Mouse (Mus musculus): Measurements from ENCODE around the gene Mgl2. TPM values are rescaled to one million over a fixed set of nuclear protein-coding genes. Genes with fewer than 3 reads are reported as not detected.
A peak's percentile ranks its signal among the peaks of the same experiment; 100 is the strongest.
"Not testable (repeated sequence)": the region's sequence is repeated elsewhere in the genome, so short reads cannot be mapped to it uniquely, and the experiment has no call there.

The Mgl2 gene
- total and polyA plus RNA-seq, 2 experiments from 2014 or later = 1.1 TPM; not detected in 1

- no peak overlapping the region for H3K27ac ChIP-seq
- H3K27me3 ChIP-seq (ENCODE audit: insufficient read depth, low read length) = no peaks in the 10 kb centered on the region
- DNase-seq (ENCODE audit: low spot score) (no peak), ATAC-seq (no peak)
- H3K9ac ChIP-seq (replicated peaks; ENCODE audit: low read length) = no peak overlapping the region
- H3K4me3 ChIP-seq (ENCODE audit: low read length) = no peak overlapping the region
- no peaks in the 10 kb centered on the region for H3K4me1 ChIP-seq (ENCODE audit: insufficient read depth, low read length)
- 82% methylated on average over 2 of the region's 2 CpGs for WGBS
- no peaks in the 10 kb centered on the region for H3K36me3 ChIP-seq (ENCODE audit: insufficient read depth, low read length)
- H3K4me2 ChIP-seq (ENCODE audit: low read depth, low read length) = no peak overlapping the region
- no peaks in the 10 kb centered on the region for H3K9me3 ChIP-seq (ENCODE audit: low read length)
- no peak for TF ChIP-seq CTCF (IDR thresholded peaks at IDR 0.05; ENCODE audit: low read depth)
Observed at GRCm38 (mm10) chr11:70099809-70100208, 30.3 kb upstream of the Mgl2 start.

- ATAC-seq (no peak), DNase-seq (ENCODE audit: low spot score) (no peak)
- no peak overlapping the region for H3K4me3 ChIP-seq (ENCODE audit: low read length)
- no peak overlapping the region for H3K27ac ChIP-seq
- H3K36me3 ChIP-seq (ENCODE audit: insufficient read depth, low read length) = no peaks in the 10 kb centered on the region
- TF ChIP-seq CTCF (IDR thresholded peaks at IDR 0.05; ENCODE audit: low read depth) = no peak
- H3K27me3 ChIP-seq (ENCODE audit: insufficient read depth, low read length) = no peaks in the 10 kb centered on the region
- 82% methylated on average over 14 of the region's 14 CpGs for WGBS
- no peak overlapping the region for H3K9ac ChIP-seq (replicated peaks; ENCODE audit: low read length)
- H3K4me2 ChIP-seq (ENCODE audit: low read depth, low read length) = no peak overlapping the region
- no peaks in the 10 kb centered on the region for H3K4me1 ChIP-seq (ENCODE audit: insufficient read depth, low read length)
- no peaks in the 10 kb centered on the region for H3K9me3 ChIP-seq (ENCODE audit: low read length)
Observed at GRCm38 (mm10) chr11:70103701-70104315, 26.3 kb upstream of the Mgl2 start.

- H3K4me1 ChIP-seq (ENCODE audit: insufficient read depth, low read length) = no peaks in the 10 kb centered on the region
- no peaks in the 10 kb centered on the region for H3K9me3 ChIP-seq (ENCODE audit: low read length)
- DNase-seq (ENCODE audit: low spot score) (no peak), ATAC-seq (no peak)
- H3K4me3 ChIP-seq (ENCODE audit: low read length) = no peak overlapping the region
- TF ChIP-seq CTCF (IDR thresholded peaks at IDR 0.05; ENCODE audit: low read depth) = no peak
- no peak overlapping the region for H3K9ac ChIP-seq (replicated peaks; ENCODE audit: low read length)
- no peaks in the 10 kb centered on the region for H3K36me3 ChIP-seq (ENCODE audit: insufficient read depth, low read length)
- WGBS = 76% methylated on average over 8 of the region's 8 CpGs
- no peak overlapping the region for H3K27ac ChIP-seq
- no peaks in the 10 kb centered on the region for H3K27me3 ChIP-seq (ENCODE audit: insufficient read depth, low read length)
- no peak overlapping the region for H3K4me2 ChIP-seq (ENCODE audit: low read depth, low read length)
Observed at GRCm38 (mm10) chr11:70107085-70107484, 23.0 kb upstream of the Mgl2 start.

GRCm38 (mm10) chr11:70110146-70110545 is 20.0 kb upstream of the Mgl2 start:
- Histone ChIP-seq H3K9ac (replicated peaks; ENCODE audit: low read length) (no peak overlapping the region), H3K4me1 (ENCODE audit: insufficient read depth, low read length) (no peaks in the 10 kb centered on the region), H3K27ac (no peak overlapping the region), H3K4me3 (ENCODE audit: low read length) (no peak overlapping the region), H3K36me3 (ENCODE audit: insufficient read depth, low read length) (no peaks in the 10 kb centered on the region), H3K9me3 (ENCODE audit: low read length) (no peaks in the 10 kb centered on the region), H3K4me2 (ENCODE audit: low read depth, low read length) (no peak overlapping the region), H3K27me3 (ENCODE audit: insufficient read depth, low read length) (no peaks in the 10 kb centered on the region)
- ATAC-seq (no peak), DNase-seq (ENCODE audit: low spot score) (peak; percentile 22)
- 77% methylated on average over 3 of the region's 3 CpGs for WGBS
- peak; percentile 68 for TF ChIP-seq CTCF (IDR thresholded peaks at IDR 0.05; ENCODE audit: low read depth)

GRCm38 (mm10) chr11:70114562-70114961 is 15.6 kb upstream of the Mgl2 start:
- no peak for TF ChIP-seq CTCF (IDR thresholded peaks at IDR 0.05; ENCODE audit: low read depth)
- no peaks in the 10 kb centered on the region for H3K27me3 ChIP-seq (ENCODE audit: insufficient read depth, low read length)
- WGBS = 69% methylated on average over 4 of the region's 4 CpGs
- no peak overlapping the region for H3K9ac ChIP-seq (replicated peaks; ENCODE audit: low read length)
- ATAC-seq (no peak), DNase-seq (ENCODE audit: low spot score) (no peak)
- H3K4me2 ChIP-seq (ENCODE audit: low read depth, low read length) = no peak overlapping the region
- H3K27ac ChIP-seq = no peak overlapping the region
- no peaks in the 10 kb centered on the region for H3K9me3 ChIP-seq (ENCODE audit: low read length)
- H3K36me3 ChIP-seq (ENCODE audit: insufficient read depth, low read length) = no peaks in the 10 kb centered on the region
- no peaks in the 10 kb centered on the region for H3K4me1 ChIP-seq (ENCODE audit: insufficient read depth, low read length)
- no peak overlapping the region for H3K4me3 ChIP-seq (ENCODE audit: low read length)

- Histone ChIP-seq H3K4me1 (ENCODE audit: insufficient read depth, low read length) (no peaks in the 10 kb centered on the region), H3K4me3 (ENCODE audit: low read length) (no peak overlapping the region), H3K27ac (no peak overlapping the region), H3K9me3 (ENCODE audit: low read length) (no peaks in the 10 kb centered on the region), H3K9ac (replicated peaks; ENCODE audit: low read length) (no peak overlapping the region), H3K27me3 (ENCODE audit: insufficient read depth, low read length) (no peaks in the 10 kb centered on the region), H3K4me2 (ENCODE audit: low read depth, low read length) (no peak overlapping the region), H3K36me3 (ENCODE audit: insufficient read depth, low read length) (no peaks in the 10 kb centered on the region)
- no peak for TF ChIP-seq CTCF (IDR thresholded peaks at IDR 0.05; ENCODE audit: low read depth)
- DNase-seq (ENCODE audit: low spot score) (no peak), ATAC-seq (no peak)
- WGBS = 91% methylated on average over 3 of the region's 3 CpGs
Observed at GRCm38 (mm10) chr11:70115901-70116300, 14.2 kb upstream of the Mgl2 start.

- ATAC-seq; H3K9ac ChIP-seq (replicated peaks; ENCODE audit: low read length); H3K4me2 ChIP-seq (ENCODE audit: low read depth, low read length); H3K9me3 ChIP-seq (ENCODE audit: low read length); H3K4me1 ChIP-seq (ENCODE audit: insufficient read depth, low read length); H3K27ac ChIP-seq; H3K27me3 ChIP-seq (ENCODE audit: insufficient read depth, low read length); H3K4me3 ChIP-seq (ENCODE audit: low read length); H3K36me3 ChIP-seq (ENCODE audit: insufficient read depth, low read length); DNase-seq (ENCODE audit: low spot score): not testable (repeated sequence)
- WGBS = 77% methylated on average over 3 of the region's 3 CpGs
Observed at GRCm38 (mm10) chr11:70135001-70135400, 4.9 kb downstream of the Mgl2 start.

GRCm38 (mm10) chr11:70135925-70136324 is 5.8 kb downstream of the Mgl2 start:
- H3K4me2 ChIP-seq (ENCODE audit: low read depth, low read length); H3K9ac ChIP-seq (replicated peaks; ENCODE audit: low read length); H3K4me3 ChIP-seq (ENCODE audit: low read length); H3K36me3 ChIP-seq (ENCODE audit: insufficient read depth, low read length); H3K9me3 ChIP-seq (ENCODE audit: low read length); DNase-seq (ENCODE audit: low spot score); ATAC-seq; H3K27me3 ChIP-seq (ENCODE audit: insufficient read depth, low read length); H3K4me1 ChIP-seq (ENCODE audit: insufficient read depth, low read length); H3K27ac ChIP-seq: not testable (repeated sequence)
- WGBS = 89% methylated on average over 8 of the region's 8 CpGs

Data from hindbrain, postnatal 0 days (tissue).